Mouse (Mus musculus) gastrocnemius, postnatal 4 days (tissue): ENCODE results near the gene Ttll11. TPM values are rescaled to one million over a fixed set of nuclear protein-coding genes. Genes with fewer than 3 reads are reported as not detected.

Source experiments
- DNase-seq, 2 experiments: peaks; one replicate each; pipeline ENCODE4 v3.0.0; 2021 to 2022; ENCODE audit warnings: low spot score in 2 of 2, mixed read lengths in 2 of 2
- total RNA-seq, 2 experiments: library from RNA; stranded (reverse); gene quantifications; 2 replicates each; pipeline ENCODE4 v1.2.3; 2021

The Ttll11 gene
- total RNA-seq, 2 experiments from 2014 or later: 3.4 to 5.8 TPM

DNA sequence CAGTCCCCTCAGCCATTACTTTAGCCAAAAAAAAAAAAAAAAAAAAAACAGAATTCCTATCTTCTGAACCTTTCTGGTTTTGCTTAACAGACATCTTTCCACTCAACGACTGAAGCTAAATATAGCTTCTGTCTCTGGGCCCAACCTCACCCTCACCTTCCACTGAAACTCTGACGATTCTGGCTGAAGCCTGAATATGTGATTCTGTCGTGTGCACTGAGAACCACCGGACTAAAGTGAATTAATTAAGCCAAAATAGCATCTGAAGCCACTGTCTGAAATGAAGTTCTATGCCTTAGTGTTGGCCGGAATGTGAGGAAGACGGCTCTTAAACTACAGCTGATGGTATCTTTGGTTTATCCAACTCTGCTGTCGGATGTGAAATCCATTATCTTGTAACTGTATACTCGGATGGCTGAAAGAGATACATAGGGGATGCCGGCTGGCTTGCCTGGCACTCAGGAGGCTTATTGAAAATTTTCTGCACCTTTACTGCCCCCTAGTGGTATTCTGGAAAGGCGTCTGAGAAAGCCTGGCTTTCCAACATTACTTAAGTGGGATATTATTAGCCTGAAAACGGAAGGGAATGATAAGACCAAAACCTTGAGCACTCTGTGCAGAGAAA lies 73.4 kb downstream of the Ttll11 start:
- peak in 1 of 2 experiments; percentile 54 for DNase-seq

- DNase-seq: no peak
Observed at GRCm38 (mm10) chr2:35900845-35901244, 78.9 kb downstream of the Ttll11 start.

DNA sequence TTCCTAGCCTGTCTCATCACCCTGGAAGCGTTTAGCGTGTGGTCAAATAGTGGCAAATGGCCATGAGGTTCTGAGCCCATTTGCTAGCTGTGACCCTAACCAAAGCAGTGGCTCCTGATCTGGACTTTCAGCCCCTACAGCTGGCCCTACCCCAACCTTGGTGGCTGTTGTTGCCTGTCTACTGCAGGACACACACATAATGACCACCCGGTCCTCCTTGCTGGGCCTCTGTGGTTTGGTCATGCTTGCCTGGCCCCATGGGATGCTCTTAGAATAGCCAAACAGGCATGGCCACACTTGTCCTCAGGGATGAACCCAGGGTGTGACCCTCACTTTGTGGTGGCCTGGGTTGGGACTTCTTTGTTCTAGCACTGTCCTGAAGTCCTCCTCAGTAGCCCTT lies 80.0 kb downstream of the Ttll11 start:
- no peak for DNase-seq

- no peak for DNase-seq
Observed at GRCm38 (mm10) chr2:35899135-35899474, 80.6 kb downstream of the Ttll11 start.

GRCm38 (mm10) chr2:35898425-35899134 lies 81.1 kb downstream of the Ttll11 start:
- peak; percentile 28 to 67 for DNase-seq

- no peak for DNase-seq
Observed at GRCm38 (mm10) chr2:35897125-35897524, 82.6 kb downstream of the Ttll11 start.

- DNase-seq: no peak
Observed at GRCm38 (mm10) chr2:35894512-35894911, 85.2 kb downstream of the Ttll11 start.

- DNase-seq: no peak
Observed at GRCm38 (mm10) chr2:35890635-35891034, 89.1 kb downstream of the Ttll11 start.

- no peak for DNase-seq
Observed at GRCm38 (mm10) chr2:35889776-35890175, 89.9 kb downstream of the Ttll11 start.

DNA sequence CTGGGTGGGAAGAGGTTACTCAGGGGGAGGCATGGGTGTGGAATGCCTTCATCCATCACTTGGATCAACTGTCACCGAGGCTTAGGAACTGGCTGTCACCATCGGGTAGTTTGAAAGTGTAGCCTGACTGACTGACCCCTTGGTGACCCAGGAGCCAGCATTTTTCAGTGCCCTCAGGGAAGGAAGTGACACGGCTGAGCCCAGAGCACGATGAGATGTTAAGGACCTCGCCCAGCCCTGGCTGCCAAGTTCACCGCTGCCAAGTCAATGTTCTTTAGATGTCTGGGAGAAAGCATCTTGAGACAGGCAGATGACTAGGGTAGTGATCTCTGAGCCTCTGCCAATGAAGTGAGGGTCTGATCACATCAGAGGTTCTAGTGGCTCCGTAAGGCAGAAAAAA lies 95.4 kb downstream of the Ttll11 start:
- DNase-seq: peak in 1 of 2 experiments; percentile 27

GRCm38 (mm10) chr2:35882336-35882987 lies 97.3 kb downstream of the Ttll11 start:
- DNase-seq: no peak

GRCm38 (mm10) chr2:35881896-35882295 lies 97.8 kb downstream of the Ttll11 start:
- no peak for DNase-seq

- DNase-seq: no peak
Observed at GRCm38 (mm10) chr2:35880362-35880761, 99.4 kb downstream of the Ttll11 start.

GRCm38 (mm10) chr2:35879887-35880286 lies 99.8 kb downstream of the Ttll11 start:
- DNase-seq: no peak

GRCm38 (mm10) chr2:35878506-35878905 lies 101.2 kb downstream of the Ttll11 start:
- DNase-seq: no peak

GRCm38 (mm10) chr2:35875572-35875971 lies 104.1 kb downstream of the Ttll11 start:
- no peak for DNase-seq

DNA sequence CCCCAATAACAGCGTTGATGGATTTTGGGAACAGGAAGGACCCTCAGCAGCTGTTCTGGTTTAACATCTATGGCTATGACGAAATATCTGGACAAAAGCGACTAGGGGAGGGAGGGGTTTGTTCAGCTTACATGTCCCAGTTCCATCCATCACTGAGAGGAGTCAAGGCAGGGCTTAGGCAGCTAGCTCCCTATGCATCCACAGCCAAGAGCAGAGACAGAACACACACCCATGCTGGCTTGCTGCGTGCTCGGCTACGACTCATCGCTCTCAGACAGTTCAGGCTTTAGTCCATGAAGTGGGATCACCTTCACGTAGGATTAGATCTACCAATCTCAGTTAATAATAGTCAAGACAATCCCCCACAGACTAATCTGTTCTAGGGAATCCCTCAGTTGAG lies 105.3 kb downstream of the Ttll11 start:
- DNase-seq: no peak

GRCm38 (mm10) chr2:35869165-35869564 lies 110.5 kb downstream of the Ttll11 start:
- DNase-seq: no peak

- DNase-seq: no peak
Observed at GRCm38 (mm10) chr2:35863284-35863683, 116.4 kb downstream of the Ttll11 start.

DNA sequence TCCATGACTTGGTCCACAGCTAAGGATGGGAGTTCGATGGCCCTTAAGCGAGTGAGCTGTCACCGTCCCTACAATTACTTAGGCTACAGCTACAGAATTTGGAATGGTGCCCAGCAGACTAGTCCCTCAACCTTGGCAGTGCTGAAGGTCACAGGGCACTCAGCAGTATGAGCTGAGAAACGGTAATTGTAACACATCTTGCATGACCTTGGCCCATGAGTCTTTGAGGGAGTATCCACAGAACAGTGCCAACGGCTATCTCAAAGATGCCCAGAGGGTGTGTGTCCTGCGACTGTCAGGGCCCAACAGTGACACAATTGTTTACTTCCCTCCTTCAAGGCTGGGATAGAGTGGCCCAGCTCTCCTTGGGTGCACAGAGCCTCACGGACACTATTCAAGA lies 118.5 kb downstream of the Ttll11 start:
- no peak for DNase-seq

DNA sequence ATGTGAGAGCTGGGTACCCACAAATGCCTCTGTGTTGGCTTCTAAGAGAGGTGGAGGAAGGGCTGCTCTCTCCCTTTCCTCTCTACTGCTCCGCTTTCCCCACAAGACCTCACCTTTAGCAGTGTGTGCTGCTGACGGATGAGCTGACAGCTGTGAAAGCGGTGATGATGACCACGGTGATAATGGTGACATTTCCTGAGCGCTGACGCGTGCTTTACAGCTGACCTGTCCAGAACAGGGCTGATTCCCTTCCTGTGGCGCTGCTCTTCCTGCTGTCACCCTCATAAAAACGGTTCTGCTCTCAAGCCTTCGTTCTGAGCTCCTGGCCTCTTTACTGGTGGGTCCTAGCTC lies 119.3 kb downstream of the Ttll11 start:
- DNase-seq: no peak

DNA sequence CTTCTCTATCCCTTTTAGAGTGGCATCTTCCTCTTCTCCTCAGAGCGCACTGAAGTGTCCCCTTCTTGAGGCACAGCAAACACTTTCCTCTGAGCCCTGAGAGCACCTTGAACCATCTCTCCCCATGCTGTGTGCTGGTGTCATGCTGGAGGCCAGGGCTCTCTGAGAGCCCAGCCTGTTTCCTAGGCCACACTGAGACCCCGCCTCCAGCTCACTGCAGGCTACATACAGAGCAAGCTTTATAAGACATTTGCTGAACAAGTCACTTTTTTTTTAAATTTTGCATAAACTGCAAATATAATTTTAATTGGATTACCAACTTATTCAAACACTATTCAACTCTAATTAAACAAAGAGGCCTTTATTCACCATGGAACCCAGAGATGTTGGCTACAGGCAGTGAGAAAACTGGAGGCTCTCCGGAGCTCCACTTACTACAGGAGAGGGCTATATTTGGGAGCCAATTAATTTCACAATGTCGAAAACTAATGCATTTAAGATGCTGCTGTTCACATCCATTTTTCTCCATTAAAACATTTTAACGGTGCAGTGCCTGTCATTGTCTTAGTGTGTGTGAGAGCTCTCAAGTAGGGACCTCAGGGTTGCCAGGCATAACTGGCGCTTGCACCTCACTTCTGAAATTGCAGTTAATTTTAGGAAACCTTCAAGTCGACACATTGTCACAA lies 119.9 kb downstream of the Ttll11 start:
- no peak for DNase-seq
